Mouse (Mus musculus) limb, embryonic 11.5 days (tissue): ENCODE measurements around the gene Gm17654. TPM values are rescaled to one million over a fixed set of nuclear protein-coding genes. Genes with fewer than 3 reads are reported as not detected.
"Not testable (repeated sequence)": the region's sequence is repeated elsewhere in the genome, so short reads cannot be mapped to it uniquely, and the experiment has no call there.

Source experiments
- ATAC-seq: fragments of 200-750 bp; cut with Nextera tagmentation; 2 replicates; pipeline ENCODE4 v1.8.0; 2017; ENCODE audit warnings: low read depth; ENCODE audit not compliant: insufficient number of reproducible peaks, low FRiP score, low TSS enrichment
- DNase-seq: peaks from one replicate; pipeline ENCODE4 v3.0.0-alpha.2; 2015; ENCODE audit warnings: low spot score
- H3K27ac ChIP-seq: fragments of 300-500 bp; sonication (generic); replicated peaks from 2 replicates; pipeline ENCODE4 v1.5.1; 2014; ENCODE audit warnings: low read depth, mild to moderate bottlenecking, low read length
- H3K27me3 ChIP-seq: fragments of 300-500 bp; sonication (generic); 2 replicates; pipeline ENCODE4 v1.6.1; 2014; ENCODE audit warnings: mild to moderate bottlenecking, low read length, mixed read lengths; ENCODE audit not compliant: control insufficient read depth, insufficient read depth
- H3K36me3 ChIP-seq: fragments of 300-500 bp; sonication (generic); 2 replicates; pipeline ENCODE4 v1.6.1; 2014; ENCODE audit warnings: mild to moderate bottlenecking, low read length, moderate library complexity, mixed read lengths; ENCODE audit not compliant: control insufficient read depth, insufficient read depth
- H3K4me1 ChIP-seq: fragments of 300-500 bp; sonication (generic); 2 replicates; pipeline ENCODE4 v1.6.1; 2014; ENCODE audit warnings: low read length, mixed read lengths; ENCODE audit not compliant: control insufficient read depth, insufficient read depth
- H3K4me2 ChIP-seq: fragments of 300-500 bp; sonication (generic); 2 replicates; pipeline ENCODE4 v1.6.1; 2014; ENCODE audit warnings: low read depth, mild to moderate bottlenecking, moderate library complexity; ENCODE audit not compliant: severe bottlenecking
- H3K4me3 ChIP-seq: fragments of 300-500 bp; sonication (generic); 2 replicates; pipeline ENCODE4 v1.5.1; 2014; ENCODE audit warnings: low read depth, low read length
- H3K9ac ChIP-seq: fragments of 300-500 bp; sonication (generic); 2 replicates; pipeline ENCODE4 v1.6.1; 2014; ENCODE audit warnings: mild to moderate bottlenecking, low read length
- H3K9me3 ChIP-seq: fragments of 300-500 bp; sonication (generic); 2 replicates; pipeline ENCODE4 v1.6.1; 2016; ENCODE audit warnings: low read length; ENCODE audit not compliant: control insufficient read depth
- WGBS: fragments of 180-500 bp; shearing (Covaris S2); extraction: QIAGEN DNeasy Blood & Tissue Kit; methylation state at CpG from one replicate; pipeline ENCODE4 v1.1.7; 2014; 5-methylcytosine and 5-hydroxymethylcytosine counted together
- polyA plus RNA-seq: library from polyadenylated mRNA; unstranded; fragments of >200 nt; fragmentation: Nextera tagmentation; extraction: Ambion mirVana; gene quantifications from 2 replicates; pipeline ENCODE4 v1.2.1, GENCODE M21; 2014

Gene Gm17654
- not detected in 2 replicates for polyA plus RNA-seq

- DNase-seq, ATAC-seq, H3K27ac ChIP-seq, H3K4me1 ChIP-seq, H3K4me3 ChIP-seq, H3K36me3 ChIP-seq, H3K9ac ChIP-seq, H3K9me3 ChIP-seq, H3K27me3 ChIP-seq, H3K4me2 ChIP-seq: not testable (repeated sequence)
- WGBS, result 82% methylated on average over 1 of the region's 2 CpGs
Measured at GRCm38 (mm10) chr14:43579046-43579445, at the start of gene Gm17654. Gene Gm17654, minus strand, starts transcription at chr14:43579146.

- not testable (repeated sequence) for H3K4me2 ChIP-seq, DNase-seq, H3K36me3 ChIP-seq
Measured at GRCm38 (mm10) chr14:43607913-43608312, 29.0 kb upstream of the Gm17654 start, which contains the start of gene Gm10375. Gene Gm10375, minus strand, starts transcription at chr14:43608013.

GRCm38 (mm10) chr14:43577969-43578368, 977 bp downstream of the Gm17654 start:
- 100% methylated on average over 3 of the region's 4 CpGs for WGBS
- H3K4me3 ChIP-seq, ATAC-seq, H3K4me1 ChIP-seq, DNase-seq, H3K9ac ChIP-seq, H3K4me2 ChIP-seq, H3K27me3 ChIP-seq, H3K36me3 ChIP-seq, H3K27ac ChIP-seq, H3K9me3 ChIP-seq: not testable (repeated sequence)

More at GRCm38 (mm10) chr14:43607913-43608312, 29.0 kb upstream of the Gm17654 start, which contains the start of gene Gm10375:
- not testable (repeated sequence) for H3K4me1 ChIP-seq, H3K9me3 ChIP-seq, H3K27ac ChIP-seq, H3K27me3 ChIP-seq, ATAC-seq, H3K4me3 ChIP-seq, H3K9ac ChIP-seq

- WGBS, result 87% methylated on average over 2 of the region's 2 CpGs
- H3K4me2 ChIP-seq, H3K4me3 ChIP-seq, H3K9me3 ChIP-seq, H3K4me1 ChIP-seq, H3K27ac ChIP-seq, DNase-seq, H3K27me3 ChIP-seq, H3K9ac ChIP-seq, ATAC-seq, H3K36me3 ChIP-seq: not testable (repeated sequence)
Measured at GRCm38 (mm10) chr14:43552271-43552670, 26.7 kb downstream of the Gm17654 start.

GRCm38 (mm10) chr14:43546281-43546680, 32.7 kb downstream of the Gm17654 start:
- not testable (repeated sequence) for DNase-seq, ATAC-seq, H3K36me3 ChIP-seq, H3K4me2 ChIP-seq, H3K9ac ChIP-seq, H3K9me3 ChIP-seq, H3K27me3 ChIP-seq, H3K4me3 ChIP-seq, H3K27ac ChIP-seq, H3K4me1 ChIP-seq

GRCm38 (mm10) chr14:43543276-43543675, 35.7 kb downstream of the Gm17654 start, which contains the start of gene Gm5799:
Gene Gm5799, plus strand, starts transcription at chr14:43543576.
- not testable (repeated sequence) for H3K36me3 ChIP-seq, H3K4me1 ChIP-seq, H3K9ac ChIP-seq, H3K4me3 ChIP-seq, H3K27me3 ChIP-seq, DNase-seq, H3K27ac ChIP-seq, ATAC-seq, H3K9me3 ChIP-seq, H3K4me2 ChIP-seq
- WGBS, result 87% methylated on average over 1 of the region's 2 CpGs

- not testable (repeated sequence) for ATAC-seq
- WGBS, result 85% methylated on average over 2 of the region's 2 CpGs
Measured at GRCm38 (mm10) chr14:43538144-43538543, 40.8 kb downstream of the Gm17654 start.

GRCm38 (mm10) chr14:43532387-43532786, 46.6 kb downstream of the Gm17654 start:
- WGBS, result 74% methylated on average over 2 of the region's 6 CpGs
- not testable (repeated sequence) for ATAC-seq, H3K27ac ChIP-seq, H3K4me3 ChIP-seq, H3K9me3 ChIP-seq, H3K9ac ChIP-seq, H3K4me1 ChIP-seq, H3K36me3 ChIP-seq, H3K4me2 ChIP-seq, DNase-seq, H3K27me3 ChIP-seq

More at GRCm38 (mm10) chr14:43538144-43538543, 40.8 kb downstream of the Gm17654 start:
- H3K4me1 ChIP-seq, H3K36me3 ChIP-seq, H3K27me3 ChIP-seq, H3K4me2 ChIP-seq, H3K27ac ChIP-seq, H3K9me3 ChIP-seq, H3K9ac ChIP-seq, H3K4me3 ChIP-seq, DNase-seq: not testable (repeated sequence)

- not testable (repeated sequence) for DNase-seq, H3K9me3 ChIP-seq, H3K27me3 ChIP-seq, H3K4me1 ChIP-seq, H3K4me2 ChIP-seq, H3K4me3 ChIP-seq, H3K9ac ChIP-seq, H3K27ac ChIP-seq, H3K36me3 ChIP-seq, ATAC-seq
- no CpG with 5 or more reads among the region's 6 CpGs for WGBS
Measured at GRCm38 (mm10) chr14:43532011-43532383, 46.9 kb downstream of the Gm17654 start.
